34 mouse cellular contexts compared by ENCODE assay signal in genomic region chr11:96071013-96071412, GRCm38 (mm10). TPM values are rescaled to one million over a fixed set of nuclear protein-coding genes. Genes with fewer than 3 reads are reported as not detected.
"Had no signal": no experiment of that assay in that cellular context is flagged by ENCODE, and none has a peak within 500 bp of the region (broad histone marks: within the 10 kb centered on the region; RNA-seq: fewer than 3 reads in every experiment).

No protein-coding gene starts in this region.

- H3K9ac ChIP-seq: heart, embryonic 13.5 days; heart, embryonic 15.5 days; hindbrain, embryonic 12.5 days; hindbrain, embryonic 14.5 days; limb, embryonic 12.5 days; liver, embryonic 15.5 days had no signal

- H3K27ac ChIP-seq: gastrocnemius, adult 2 months; heart, embryonic 15.5 days; hindbrain, embryonic 10.5 days; hindbrain, embryonic 12.5 days; hindbrain, embryonic 14.5 days; layer of hippocampus, adult 2 months; left cerebral cortex, adult 2 months; limb, embryonic 10.5 days; limb, embryonic 12.5 days; liver, embryonic 15.5 days had no signal

- H3K27me3 ChIP-seq: heart, embryonic 13.5 days; heart, embryonic 15.5 days; hindbrain, embryonic 12.5 days; limb, embryonic 12.5 days; liver, embryonic 15.5 days had no signal

- H3K9me3 ChIP-seq: heart, embryonic 13.5 days; heart, embryonic 15.5 days; hindbrain, embryonic 10.5 days; hindbrain, embryonic 12.5 days; limb, embryonic 10.5 days; limb, embryonic 12.5 days; liver, embryonic 15.5 days had no signal

- H3K4me2 ChIP-seq: heart, embryonic 11.5 days; heart, embryonic 13.5 days; heart, embryonic 15.5 days; hindbrain, embryonic 12.5 days; hindbrain, embryonic 14.5 days; limb, embryonic 12.5 days; liver, embryonic 15.5 days had no signal

- H3K4me3 ChIP-seq: gastrocnemius, adult 2 months; heart, embryonic 13.5 days; heart, embryonic 15.5 days; hindbrain, embryonic 10.5 days; hindbrain, embryonic 12.5 days; layer of hippocampus, adult 2 months; left cerebral cortex, adult 2 months; limb, embryonic 10.5 days; limb, embryonic 12.5 days; liver, embryonic 15.5 days had no signal

- DNase-seq: gastrocnemius, adult 2 months; gastrocnemius, postnatal 10 days; gastrocnemius, postnatal 25 days; heart, adult 18-20 months; heart, postnatal 14 days; heart, postnatal 4 days; kidney, postnatal 10 days; kidney, postnatal 4 days had no signal

- ATAC-seq: hindbrain, embryonic 16.5 days; inflammation-experienced regulatory T-cells, adult 6 months; intestine, embryonic 16.5 days had no signal

RNA-seq across cellular contexts. Expression of gene Calcoco2, which starts 40.8 kb away (rescaled TPM):
- total RNA-seq: gastrocnemius, adult 2 months; gastrocnemius, postnatal 10 days; gastrocnemius, postnatal 25 days; gastrocnemius, postnatal 4 days; granulocyte monocyte progenitor cell, adult 5-6 weeks; heart, adult 18-20 months; heart, postnatal 14 days; heart, postnatal 4 days; layer of hippocampus, adult 2 months; layer of hippocampus, postnatal 10 days; layer of hippocampus, postnatal 25 days; left cerebral cortex, adult 2 months; left cerebral cortex, postnatal 14 days; left cerebral cortex, postnatal 36 days; liver, adult 2 months had no signal
- polyA plus RNA-seq: frontal cortex, adult 2 months; heart, embryonic 11.5 days; heart, embryonic 13.5 days; heart, embryonic 15.5 days; heart, postnatal 0 days; hindbrain, embryonic 10.5 days; hindbrain, embryonic 14.5 days; hindbrain, embryonic 16.5 days; inflammation-experienced regulatory T-cells, adult 6 months; kidney, embryonic 14.5 days; kidney, embryonic 16.5 days; limb, embryonic 10.5 days; limb, embryonic 12.5 days; limb, embryonic 14.5 days; liver, adult 2 months; liver, embryonic 15.5 days had no signal

RNA-seq across cellular contexts. Expression of gene Gip, which starts 46.7 kb away (rescaled TPM):
- total RNA-seq: gastrocnemius, adult 2 months; gastrocnemius, postnatal 10 days; gastrocnemius, postnatal 25 days; gastrocnemius, postnatal 4 days; granulocyte monocyte progenitor cell, adult 5-6 weeks; heart, adult 18-20 months; heart, postnatal 14 days; heart, postnatal 4 days; layer of hippocampus, adult 2 months; layer of hippocampus, postnatal 10 days; layer of hippocampus, postnatal 25 days; left cerebral cortex, adult 2 months; left cerebral cortex, postnatal 14 days; left cerebral cortex, postnatal 36 days; liver, adult 2 months had no signal
- polyA plus RNA-seq: frontal cortex, adult 2 months; heart, embryonic 11.5 days; heart, embryonic 13.5 days; heart, embryonic 15.5 days; heart, postnatal 0 days; hindbrain, embryonic 10.5 days; hindbrain, embryonic 12.5 days; hindbrain, embryonic 14.5 days; hindbrain, embryonic 16.5 days; inflammation-experienced regulatory T-cells, adult 6 months; kidney, embryonic 14.5 days; kidney, embryonic 16.5 days; limb, embryonic 10.5 days; limb, embryonic 12.5 days; limb, embryonic 14.5 days; liver, adult 2 months; liver, embryonic 15.5 days had no signal
